Mouse (Mus musculus): ENCODE data around the gene Snd1. TPM values are rescaled to one million over a fixed set of nuclear protein-coding genes. Genes with fewer than 3 reads are reported as not detected.

Gene Snd1
- polyA plus RNA-seq, 1 experiment = 155 TPM

DNA sequence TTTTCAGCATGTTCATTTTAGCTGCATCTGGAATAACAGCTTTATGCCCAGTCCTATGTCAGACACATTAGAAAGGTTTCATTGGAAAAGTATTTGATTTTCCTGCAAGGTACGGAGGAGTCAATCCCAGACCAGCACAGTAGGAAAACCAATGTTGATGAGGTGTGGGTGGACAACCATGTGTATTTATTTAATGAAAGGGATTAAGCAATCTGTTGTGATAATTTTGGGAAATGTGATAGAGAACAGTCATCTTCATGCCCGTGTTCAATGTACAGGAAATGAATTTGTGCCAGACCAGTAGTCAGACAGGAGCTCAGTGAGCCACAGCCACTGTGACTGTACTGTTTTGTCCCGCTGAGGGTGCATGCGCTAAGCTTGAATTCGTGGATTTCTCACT lies 212.8 kb downstream of the Snd1 start:
- Histone ChIP-seq H3K36me3 (ENCODE audit: control insufficient read depth, insufficient read depth) (peaks cover 10% of the 10 kb centered on the region), H3K27me3 (ENCODE audit: control insufficient read depth, insufficient read depth, insufficient read length) (no peaks in the 10 kb centered on the region), H3K4me3 (ENCODE audit: insufficient read depth, poor library complexity, severe bottlenecking) (no peak overlapping the region), H3ac (ENCODE audit: control insufficient read depth, insufficient read length, low read depth) (no peak overlapping the region), H3K79me2 (ENCODE audit: control insufficient read depth, insufficient read depth) (peaks cover 49% of the 10 kb centered on the region), H3K79me3 (ENCODE audit: low read depth) (peaks cover 5% of the 10 kb centered on the region)
- TF ChIP-seq MAX (IDR thresholded peaks at IDR 0.05) (no peak), MYOG (IDR thresholded peaks at IDR 0.05; ENCODE audit: control insufficient read depth, extremely low read depth, insufficient read length) (no peak), CEBPB (IDR thresholded peaks at IDR 0.05; ENCODE audit: low read depth) (no peak), FOSL1 (IDR thresholded peaks at IDR 0.05; ENCODE audit: insufficient read depth, low read length, poor library complexity, severe bottlenecking) (no peak), MYOD1 (IDR thresholded peaks at IDR 0.05; ENCODE audit: control insufficient read depth, insufficient read length, low read depth) (no peak), USF1 (IDR thresholded peaks at IDR 0.05; ENCODE audit: low read depth) (no peak), CTCF (IDR thresholded peaks at IDR 0.05; ENCODE audit: control insufficient read depth, insufficient read depth, insufficient read length) (no peak)

DNA sequence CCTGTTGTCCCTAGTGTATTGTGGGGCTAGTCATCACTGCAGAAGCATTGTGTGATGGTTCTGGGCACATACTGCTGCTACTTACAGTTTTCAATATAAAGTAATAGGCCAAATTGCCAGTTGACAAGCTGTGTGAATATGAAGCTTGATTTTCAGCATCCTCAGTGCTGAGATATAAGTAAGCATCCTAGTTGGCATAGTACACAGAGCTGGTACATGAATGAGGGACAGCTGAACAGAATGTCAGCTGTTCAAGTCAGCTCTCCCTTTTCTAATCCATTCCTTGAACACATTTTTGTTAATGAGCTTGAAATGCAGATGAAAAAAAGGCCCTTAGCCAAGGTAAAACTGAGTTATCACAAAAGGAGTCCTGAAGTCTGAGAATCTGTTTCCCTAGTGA lies 217.7 kb downstream of the Snd1 start:
- Histone ChIP-seq H3K79me3 (ENCODE audit: low read depth) (peaks cover 6% of the 10 kb centered on the region), H3K36me3 (ENCODE audit: control insufficient read depth, insufficient read depth) (peaks cover 26% of the 10 kb centered on the region), H3ac (ENCODE audit: control insufficient read depth, insufficient read length, low read depth) (no peak overlapping the region), H3K27me3 (ENCODE audit: control insufficient read depth, insufficient read depth, insufficient read length) (no peaks in the 10 kb centered on the region), H3K79me2 (ENCODE audit: control insufficient read depth, insufficient read depth) (peaks cover 28% of the 10 kb centered on the region), H3K4me3 (ENCODE audit: insufficient read depth, poor library complexity, severe bottlenecking) (no peak overlapping the region)
- TF ChIP-seq MAX (IDR thresholded peaks at IDR 0.05) (no peak), MYOD1 (IDR thresholded peaks at IDR 0.05; ENCODE audit: control insufficient read depth, insufficient read length, low read depth) (no peak), CTCF (IDR thresholded peaks at IDR 0.05; ENCODE audit: control insufficient read depth, insufficient read depth, insufficient read length) (no peak), MYOG (IDR thresholded peaks at IDR 0.05; ENCODE audit: control insufficient read depth, extremely low read depth, insufficient read length) (no peak), FOSL1 (IDR thresholded peaks at IDR 0.05; ENCODE audit: insufficient read depth, low read length, poor library complexity, severe bottlenecking) (no peak), CEBPB (IDR thresholded peaks at IDR 0.05; ENCODE audit: low read depth) (no peak), USF1 (IDR thresholded peaks at IDR 0.05; ENCODE audit: low read depth) (no peak)

GRCm38 (mm10) chr6:28697214-28697613 lies 222.3 kb downstream of the Snd1 start:
- TF ChIP-seq USF1 (IDR thresholded peaks at IDR 0.05; ENCODE audit: low read depth) (no peak), CEBPB (IDR thresholded peaks at IDR 0.05; ENCODE audit: low read depth) (no peak), FOSL1 (IDR thresholded peaks at IDR 0.05; ENCODE audit: insufficient read depth, low read length, poor library complexity, severe bottlenecking) (no peak)
- Histone ChIP-seq H3K4me3 (ENCODE audit: insufficient read depth, poor library complexity, severe bottlenecking) (no peak overlapping the region), H3K79me2 (ENCODE audit: control insufficient read depth, insufficient read depth) (peaks cover 15% of the 10 kb centered on the region), H3K36me3 (ENCODE audit: control insufficient read depth, insufficient read depth) (peaks cover 50% of the 10 kb centered on the region), H3K27me3 (ENCODE audit: control insufficient read depth, insufficient read depth, insufficient read length) (no peaks in the 10 kb centered on the region), H3K79me3 (ENCODE audit: low read depth) (peaks cover 8% of the 10 kb centered on the region), H3ac (ENCODE audit: control insufficient read depth, insufficient read length, low read depth) (no peak overlapping the region)

DNA sequence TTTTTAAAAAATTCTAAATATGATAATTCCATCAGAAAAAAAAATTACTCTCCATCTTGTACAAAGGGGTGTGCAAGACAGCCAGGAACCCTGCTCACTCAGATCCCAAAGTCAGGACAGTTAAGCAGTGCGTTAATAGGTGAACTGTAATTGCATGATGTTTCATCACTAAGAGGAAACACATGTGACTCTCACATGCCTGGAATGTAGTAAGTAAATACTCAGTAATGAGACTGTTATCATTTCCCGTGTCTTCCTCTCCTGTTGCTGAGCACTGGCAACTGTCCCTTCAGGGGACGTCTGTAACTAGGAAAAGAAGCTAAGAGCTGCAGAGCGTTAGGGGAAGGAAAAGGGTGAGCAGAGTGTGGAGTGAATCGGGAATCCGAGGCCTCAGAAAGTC lies 229.7 kb downstream of the Snd1 start:
- no peak for TF ChIP-seq FOSL1 (IDR thresholded peaks at IDR 0.05; ENCODE audit: insufficient read depth, low read length, poor library complexity, severe bottlenecking)
- Histone ChIP-seq H3K79me2 (ENCODE audit: control insufficient read depth, insufficient read depth) (peaks cover 14% of the 10 kb centered on the region), H3K4me3 (ENCODE audit: insufficient read depth, poor library complexity, severe bottlenecking) (no peak overlapping the region), H3ac (ENCODE audit: control insufficient read depth, insufficient read length, low read depth) (no peak overlapping the region), H3K79me3 (ENCODE audit: low read depth) (no peaks in the 10 kb centered on the region), H3K27me3 (ENCODE audit: control insufficient read depth, insufficient read depth, insufficient read length) (no peaks in the 10 kb centered on the region), H3K36me3 (ENCODE audit: control insufficient read depth, insufficient read depth) (peaks cover 47% of the 10 kb centered on the region)

- peaks cover 49% of the 10 kb centered on the region for H3K36me3 ChIP-seq (ENCODE audit: control insufficient read depth, insufficient read depth)
- peaks cover 14% of the 10 kb centered on the region for H3K79me2 ChIP-seq (ENCODE audit: control insufficient read depth, insufficient read depth)
- H3K79me3 ChIP-seq (ENCODE audit: low read depth) = no peaks in the 10 kb centered on the region
- no peak for TF ChIP-seq FOSL1 (IDR thresholded peaks at IDR 0.05; ENCODE audit: insufficient read depth, low read length, poor library complexity, severe bottlenecking)
- no peak for TF ChIP-seq CTCF (IDR thresholded peaks at IDR 0.05; ENCODE audit: control insufficient read depth, insufficient read depth, insufficient read length)
- no peak for TF ChIP-seq MYOG (IDR thresholded peaks at IDR 0.05; ENCODE audit: control insufficient read depth, extremely low read depth, insufficient read length)
- TF ChIP-seq CEBPB (IDR thresholded peaks at IDR 0.05; ENCODE audit: low read depth) = no peak
- TF ChIP-seq MYOD1 (IDR thresholded peaks at IDR 0.05; ENCODE audit: control insufficient read depth, insufficient read length, low read depth) = no peak
- TF ChIP-seq MAX (IDR thresholded peaks at IDR 0.05) = no peak
- TF ChIP-seq USF1 (IDR thresholded peaks at IDR 0.05; ENCODE audit: low read depth) = no peak
- H3K27me3 ChIP-seq (ENCODE audit: control insufficient read depth, insufficient read depth, insufficient read length) = no peaks in the 10 kb centered on the region
- H3ac ChIP-seq (ENCODE audit: control insufficient read depth, insufficient read length, low read depth) = no peak overlapping the region
- H3K4me3 ChIP-seq (ENCODE audit: insufficient read depth, poor library complexity, severe bottlenecking) = no peak overlapping the region
Measured at GRCm38 (mm10) chr6:28705384-28706107, 230.6 kb downstream of the Snd1 start.

Data from C2C12 (cell line).